Mouse (Mus musculus) frontal cortex, postnatal 10 days (tissue): ENCODE measurements at regions not wholly inside any gene's neighbourhood (a gene's known extent, or its start where the extent isn't known, plus 50 kb on each side); places are given as distances from the start of the nearest gene placed in this dataset.

ENCODE experiments used
- DNase-seq, 2 experiments: peaks; one replicate each; pipeline ENCODE4 v3.0.0; 2022; ENCODE audit warnings: low spot score in 2 of 2, mixed read lengths in 1 of 2

DNA sequence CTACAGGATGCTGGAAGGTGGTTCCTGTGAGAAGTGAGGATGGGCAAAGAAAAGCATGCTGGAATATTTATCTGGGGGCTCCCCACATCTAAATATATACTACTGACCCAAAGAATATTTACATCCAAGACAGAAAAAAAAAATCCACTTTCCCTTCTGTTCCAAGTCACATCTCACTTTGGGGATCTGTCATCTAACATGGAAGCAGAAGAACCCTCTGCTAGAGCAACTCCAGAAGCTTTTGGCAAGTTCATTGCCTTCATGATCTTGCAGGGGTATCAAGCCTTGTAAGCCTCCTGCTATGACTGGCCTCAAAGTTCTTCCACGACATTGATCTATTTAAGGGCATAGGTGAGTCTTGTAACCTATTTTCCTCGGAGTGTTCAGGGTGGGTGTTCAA is 64.9 kb upstream of the Spdye4c start:
- DNase-seq, result no peak

DNA sequence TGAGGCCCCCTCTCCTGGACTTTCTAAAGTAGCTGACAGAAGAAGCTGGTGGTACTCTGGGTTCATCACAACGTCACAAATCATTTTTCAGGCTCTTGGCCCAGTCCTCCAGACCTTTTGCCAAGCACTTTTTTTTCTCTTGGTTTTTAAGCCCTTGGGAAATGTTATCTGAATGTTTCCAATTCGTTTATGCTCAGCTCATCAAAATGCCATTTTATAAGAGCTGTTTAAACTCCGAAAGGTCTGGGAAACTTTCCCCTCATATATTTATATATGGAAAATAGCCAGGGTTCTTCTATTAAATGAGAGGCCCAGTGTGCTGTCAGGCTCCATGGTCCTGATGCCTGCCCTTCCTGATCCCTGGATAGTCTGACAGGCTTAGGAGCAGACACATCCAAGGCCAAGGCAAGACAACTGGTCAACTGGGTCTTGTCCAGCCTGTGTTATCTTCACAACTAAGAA is 64.1 kb upstream of the Spdye4c start:
- no peak for DNase-seq

DNA sequence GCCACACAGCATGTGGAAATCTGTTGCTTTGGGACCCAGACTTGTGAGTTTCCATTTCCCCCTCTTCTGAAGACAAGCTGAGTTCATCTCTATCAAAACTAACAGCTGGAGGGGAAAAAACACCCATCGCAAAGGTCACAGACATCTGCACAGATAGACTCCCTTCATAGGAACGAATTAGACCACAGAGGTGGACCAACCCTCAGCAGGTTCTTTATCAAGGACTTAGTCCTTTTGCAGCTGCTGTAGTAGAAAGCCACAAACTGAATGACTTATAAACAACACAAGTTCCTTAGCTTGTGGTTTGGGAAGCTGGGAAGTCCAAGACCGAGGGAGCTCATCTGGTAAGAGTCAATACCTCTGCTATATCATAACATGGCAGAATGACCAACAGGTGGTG is 54.7 kb upstream of the Spdye4c start:
- DNase-seq, result no peak

DNA sequence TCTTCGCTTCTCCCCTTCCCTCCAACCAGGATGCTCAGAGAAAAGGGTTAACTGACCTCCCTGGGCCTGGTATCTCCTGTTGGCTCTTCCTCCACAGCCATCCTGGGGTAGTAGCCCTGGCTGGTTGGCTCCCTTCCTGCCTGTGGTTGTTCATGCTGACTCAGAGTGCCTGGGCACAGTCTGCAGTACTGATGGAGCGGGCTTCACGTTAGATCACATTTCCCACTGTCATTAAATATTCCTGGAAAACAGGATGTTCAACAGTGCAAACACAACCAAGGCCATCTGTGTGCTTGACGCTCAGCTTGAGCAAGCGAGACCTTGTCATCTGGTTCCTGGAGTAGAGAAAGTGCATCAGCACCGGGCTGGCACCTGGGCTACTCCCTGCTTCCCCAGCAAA is 53.6 kb upstream of the Spdye4c start:
- no peak for DNase-seq

DNA sequence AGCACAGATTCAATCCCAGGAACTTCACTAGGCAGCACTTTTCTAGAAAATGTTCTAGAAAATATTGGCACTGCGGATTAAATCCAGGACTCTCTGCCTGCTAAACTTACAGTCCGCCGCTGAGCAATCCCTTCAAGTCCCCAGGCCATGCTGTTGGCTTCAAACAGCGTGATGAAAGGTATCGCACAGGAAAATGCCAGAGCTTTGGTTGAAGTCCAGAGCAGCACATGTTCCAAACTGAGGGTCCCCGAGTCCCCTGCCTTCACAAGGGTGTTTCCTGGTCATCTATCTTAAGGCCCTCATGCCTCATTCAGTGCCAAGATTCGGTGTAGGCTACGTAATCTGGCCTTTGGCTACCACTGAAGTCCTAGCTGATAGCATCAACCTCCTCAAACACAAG is 52.3 kb upstream of the Spdye4c start:
- DNase-seq, result no peak
